Mouse (Mus musculus) cerebellum, adult 2 months (tissue): ENCODE results near the gene Nrp1.

ENCODE experiments used
- CTCF ChIP-seq: fragments of 200-500 bp; IDR thresholded peaks from 2 replicates; pipeline ENCODE4 v1.5.1; 2011; ENCODE audit warnings: low read depth, mild to moderate bottlenecking, control low read depth, low read length, moderate library complexity, borderline replicate concordance; ENCODE audit not compliant: insufficient read depth
- POLR2A ChIP-seq: fragments of 200-500 bp; IDR thresholded peaks from 2 replicates; pipeline ENCODE4 v1.6.1; 2011; ENCODE audit warnings: low read length, control low read depth, borderline replicate concordance; ENCODE audit not compliant: insufficient read depth

DNA sequence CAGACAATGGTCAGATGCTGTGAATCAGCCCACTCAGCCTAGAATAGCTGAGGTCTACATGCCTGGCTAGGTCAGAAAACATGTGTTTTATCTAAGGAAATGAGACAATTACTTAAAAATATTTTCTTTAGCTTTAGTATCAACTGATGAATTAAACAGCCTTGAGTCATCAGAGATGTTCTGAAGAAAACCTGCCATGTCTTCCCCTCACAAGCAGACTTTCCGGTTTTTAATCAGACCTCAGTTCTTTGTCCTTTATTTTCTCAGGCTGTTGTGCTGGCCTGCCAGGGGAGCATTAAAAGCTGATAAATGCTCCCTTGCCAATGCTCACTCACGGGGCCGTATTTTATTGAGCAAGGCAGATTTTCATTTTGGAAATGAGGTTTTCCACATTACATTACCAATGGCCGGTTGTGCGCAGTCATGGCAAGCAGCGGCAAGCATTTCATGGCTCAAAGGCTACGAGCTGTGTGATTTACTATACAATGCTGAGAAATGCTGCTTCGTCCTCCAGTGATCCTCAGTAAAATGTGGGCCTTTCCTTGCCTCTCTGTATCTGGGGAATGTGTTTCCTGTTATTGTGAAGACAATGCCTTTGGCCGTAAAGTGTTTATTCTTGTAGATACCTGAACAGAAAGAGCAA lies 92.1 kb downstream of the Nrp1 start:
- TF ChIP-seq POLR2A (no peak), CTCF (no peak)
